Comparison of ENCODE assay signal across 24 mouse cellular contexts in genomic region chr9:42801929-42802328, GRCm38 (mm10).
DNase-seq lines count a peak whose midpoint lies in the region; ATAC-seq and TF ChIP-seq lines count a peak whose summit lies in the region.
"Had no signal": no experiment of that assay in that cellular context is flagged by ENCODE, and none has a peak within 500 bp of the region (broad histone marks: within the 10 kb centered on the region; RNA-seq: fewer than 3 reads in every experiment).

No protein-coding gene starts in this region.

- peak; percentile 24 for DNase-seq in heart, adult 11 months
- DNase-seq in frontal cortex, adult 2 months (ENCODE audit: extremely low spot score in 1 of 2, low spot score in 1 of 2): peak; percentile 15 to 65
- DNase-seq in left cerebral cortex, adult 2 months (ENCODE audit: extremely low spot score in 1 of 2, low spot score in 2 of 2): no peak
- DNase-seq in right cerebral cortex, postnatal 14 days: peak; percentile 38
- DNase-seq in adrenal gland, postnatal 25 days: no peak
- no peak for DNase-seq in kidney, adult 9 months
- DNase-seq: adrenal gland, postnatal 10 days; cerebellum, adult 9-11 months; forebrain, postnatal 0 days; gastrocnemius, postnatal 10 days; kidney, adult 18-20 months; liver, embryonic 13.5 days; lung, adult 2 months; lung, postnatal 36 days had no signal

- no peak for TF ChIP-seq CTCF in left cerebral cortex, adult 2 months (IDR thresholded peaks at IDR 0.05)

- intact Hi-C loops in left cerebral cortex, adult 2 months (cut with DNase I): no loop called here

- 72% methylated on average over 11 of the region's 11 CpGs for WGBS in heart, embryonic 12.5 days

- H3K4me3 ChIP-seq in heart, embryonic 12.5 days: no peak overlapping the region
- H3K4me3 ChIP-seq in left cerebral cortex, adult 2 months: no peak overlapping the region
- H3K4me3 ChIP-seq: embryonic facial prominence, embryonic 15.5 days; limb, embryonic 13.5 days; liver, embryonic 13.5 days; megakaryocyte, embryonic 14.5 days; midbrain, embryonic 13.5 days had no signal

- H3K27ac ChIP-seq in heart, embryonic 12.5 days (ENCODE audit: poor library complexity, severe bottlenecking): no peak overlapping the region
- H3K27ac ChIP-seq in left cerebral cortex, adult 2 months: peak overlapping the region; percentile 36; the same call in 1 of the 2 replicates
- H3K27ac ChIP-seq: embryonic facial prominence, embryonic 15.5 days; hindbrain, embryonic 14.5 days; kidney, postnatal 0 days; limb, embryonic 13.5 days; liver, embryonic 13.5 days; midbrain, embryonic 13.5 days had no signal

- H3K36me3 ChIP-seq in heart, embryonic 12.5 days: no peaks in the 10 kb centered on the region
- H3K36me3 ChIP-seq: embryonic facial prominence, embryonic 15.5 days; limb, embryonic 13.5 days; liver, embryonic 13.5 days; midbrain, embryonic 13.5 days had no signal

- peaks cover 56% of the 10 kb centered on the region for H3K27me3 ChIP-seq in heart, embryonic 12.5 days (replicated peaks)
- H3K27me3 ChIP-seq: embryonic facial prominence, embryonic 15.5 days; liver, embryonic 13.5 days; midbrain, embryonic 13.5 days had no signal

- H3K4me1 ChIP-seq in heart, embryonic 12.5 days (replicated peaks): peaks cover 12% of the 10 kb centered on the region
- H3K4me1 ChIP-seq: liver, embryonic 13.5 days; megakaryocyte, embryonic 14.5 days had no signal

- no peak overlapping the region for H3K4me2 ChIP-seq in heart, embryonic 12.5 days
- H3K4me2 ChIP-seq: embryonic facial prominence, embryonic 15.5 days; hindbrain, embryonic 14.5 days; limb, embryonic 13.5 days; liver, embryonic 13.5 days; midbrain, embryonic 13.5 days had no signal

- ATAC-seq in heart, embryonic 12.5 days (ENCODE audit: insufficient number of reproducible peaks, low FRiP score): no peak
- ATAC-seq in granulocyte monocyte progenitor cell, adult 5-6 weeks (replicated peaks; ENCODE audit: poor library complexity, severe bottlenecking): no peak
- ATAC-seq: activated CD4-positive, CD25-positive, alpha-beta regulatory T cell, adult 4 months; forebrain, postnatal 0 days; inflammation-experienced regulatory T-cells, adult 6 months; midbrain, embryonic 13.5 days had no signal

- H3K9ac ChIP-seq in heart, embryonic 12.5 days: no peak overlapping the region
- H3K9ac ChIP-seq: embryonic facial prominence, embryonic 15.5 days; forebrain, postnatal 0 days; hindbrain, embryonic 14.5 days; limb, embryonic 13.5 days; liver, embryonic 13.5 days; midbrain, embryonic 13.5 days had no signal

- H3K9me3 ChIP-seq in heart, embryonic 12.5 days (replicated peaks): no peaks in the 10 kb centered on the region
- H3K9me3 ChIP-seq: embryonic facial prominence, embryonic 15.5 days; limb, embryonic 13.5 days; liver, embryonic 13.5 days; megakaryocyte, embryonic 14.5 days; midbrain, embryonic 13.5 days had no signal

Comparison
In these comparisons a context has a peak if more than half of its experiments do, and no peak if none do; other contexts are left out.
1. DNase-seq: peak in heart, adult 11 months (single experiment), frontal cortex, adult 2 months (2 of 2) and right cerebral cortex, postnatal 14 days (single experiment); none in left cerebral cortex, adult 2 months (0 of 2), adrenal gland, postnatal 25 days (single experiment) and kidney, adult 9 months (single experiment).